Mouse (Mus musculus) megakaryocyte, adult 5-6 weeks (primary cell): ENCODE results near the gene Fut8. TPM values are rescaled to one million over a fixed set of nuclear protein-coding genes. Genes with fewer than 3 reads are reported as not detected.

ENCODE experiments used
- ATAC-seq: 2 replicates; pipeline ENCODE4 v1.8.0; 2016; ENCODE audit warnings: mild to moderate bottlenecking, inconsistent platforms; ENCODE audit not compliant: poor library complexity, severe bottlenecking
- total RNA-seq, 2 experiments: library from RNA; stranded (forward) in 1 of 2; stranded (reverse) in 1 of 2; fragments of 153-499, 151-499 nt in 1 of 2; fragments of 221-1000, 200-1000 nt in 1 of 2; gene quantifications; 2 replicates each; pipeline versions ENCODE4 v1.2.3 to v1.2.4; 2015 to 2017

Gene Fut8
- total RNA-seq, 2 experiments from 2014 or later = 46.2 to 53.9 TPM

GRCm38 (mm10) chr12:77302011-77302410 is 64.1 kb downstream of the Fut8 start:
- ATAC-seq = no peak

GRCm38 (mm10) chr12:77303367-77303766 is 65.4 kb downstream of the Fut8 start:
- no peak for ATAC-seq

GRCm38 (mm10) chr12:77305502-77305901 is 67.6 kb downstream of the Fut8 start:
- no peak for ATAC-seq

DNA sequence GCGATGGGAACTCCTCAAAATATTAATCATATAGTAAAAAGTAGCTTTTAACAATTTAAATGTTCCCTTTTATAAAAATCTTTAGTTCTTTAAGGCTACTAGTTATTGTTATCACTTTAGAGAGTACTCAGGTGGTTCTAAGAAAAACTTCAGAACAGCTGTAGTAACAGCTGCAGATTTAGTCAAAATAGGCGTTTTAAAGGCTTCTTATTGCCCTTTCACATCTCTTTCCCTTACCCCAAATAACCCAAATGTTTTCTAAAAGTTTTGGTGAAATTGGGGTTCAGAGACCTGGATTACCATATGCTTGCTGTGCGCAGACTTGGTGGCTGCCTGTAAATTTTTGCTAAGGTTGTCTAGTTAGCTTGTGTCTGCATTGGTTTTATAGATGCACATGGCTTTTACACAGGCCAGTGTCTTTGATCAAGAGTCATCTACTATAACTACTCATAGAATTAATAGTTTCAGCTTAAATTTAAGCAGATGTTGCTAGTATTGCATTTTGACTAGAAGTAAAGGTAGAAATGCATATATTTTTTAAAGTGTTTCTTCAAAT is 68.9 kb downstream of the Fut8 start:
- ATAC-seq = no peak

GRCm38 (mm10) chr12:77309507-77309906 is 71.6 kb downstream of the Fut8 start:
- no peak for ATAC-seq

DNA sequence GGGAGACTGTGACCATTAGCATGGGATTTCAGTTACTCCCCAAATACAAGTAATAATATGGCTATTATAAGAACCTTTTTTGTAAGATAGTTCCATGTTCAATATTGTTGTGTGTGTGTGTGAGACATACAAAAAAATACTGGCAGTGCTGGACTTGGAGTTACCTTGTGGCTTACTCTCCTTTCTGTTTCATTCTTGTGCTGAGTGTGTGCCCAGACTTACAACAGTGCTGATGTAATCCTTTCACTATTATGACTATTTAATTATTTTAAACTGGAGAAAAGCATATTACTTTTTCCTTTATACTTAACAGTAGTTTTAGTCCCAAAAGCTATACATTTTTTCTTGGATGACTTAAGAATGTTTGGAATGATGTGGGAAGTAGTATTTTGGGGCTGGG is 75.6 kb downstream of the Fut8 start:
- ATAC-seq = no peak

DNA sequence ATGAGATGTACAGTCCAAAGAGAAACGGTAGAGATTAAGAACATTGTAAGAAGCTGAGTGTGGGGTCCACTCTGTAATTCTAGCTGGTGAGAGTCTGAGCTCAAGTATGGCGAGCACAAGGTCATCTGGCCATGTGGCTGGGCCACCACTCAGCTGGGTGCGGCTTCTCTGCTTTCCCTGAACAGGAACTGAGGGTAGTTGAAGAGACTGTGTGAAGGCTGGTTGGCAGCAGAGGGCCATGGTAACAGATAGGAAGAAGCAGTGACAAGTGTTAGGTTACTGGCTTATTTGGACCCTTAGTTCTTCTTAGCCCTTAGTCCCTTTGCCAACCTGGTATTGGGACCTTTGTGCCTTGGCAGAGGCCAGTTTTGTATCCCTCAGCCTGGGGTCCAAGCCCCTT is 86.2 kb downstream of the Fut8 start:
- peak; percentile 43; the same call in 1 of the 2 replicates for ATAC-seq

DNA sequence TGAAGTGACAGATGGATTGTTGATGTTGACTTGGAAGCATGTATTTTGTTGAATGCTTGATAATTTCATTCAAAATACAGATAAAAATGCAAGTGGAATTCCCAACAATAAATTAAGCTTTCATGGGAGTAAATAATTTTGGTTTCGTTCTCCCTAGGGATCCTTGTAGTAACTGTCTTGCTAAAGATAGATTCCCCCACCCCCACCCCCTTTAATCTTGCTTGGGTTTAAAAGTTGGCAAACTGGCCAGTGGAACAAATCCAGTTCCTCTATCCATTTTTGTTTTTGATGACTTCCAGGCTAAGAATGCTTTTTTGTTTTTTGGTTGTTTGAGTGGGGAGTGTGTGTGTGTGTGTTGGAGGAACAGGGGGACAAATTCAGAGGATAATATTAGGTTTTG is 108.6 kb downstream of the Fut8 start:
- ATAC-seq = no peak

DNA sequence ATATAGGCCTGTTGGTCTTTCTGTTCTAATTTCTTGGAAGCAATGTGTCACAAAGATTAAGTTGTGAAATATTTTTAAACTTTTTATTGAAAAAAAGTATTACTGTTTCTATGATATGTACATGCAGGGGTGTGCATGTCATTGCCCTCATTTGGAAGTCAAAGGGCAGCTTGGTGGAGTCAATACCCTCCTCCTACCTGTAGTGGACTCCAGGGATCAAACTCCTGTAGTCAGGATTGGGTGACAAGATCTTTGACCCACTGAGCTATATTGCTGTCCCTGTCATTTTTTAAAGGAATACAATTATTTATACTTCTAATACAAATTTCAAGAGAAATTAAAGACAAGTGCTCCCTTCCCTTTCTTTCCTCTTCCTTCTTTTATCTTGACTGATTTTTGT is 111.6 kb downstream of the Fut8 start:
- ATAC-seq = no peak

DNA sequence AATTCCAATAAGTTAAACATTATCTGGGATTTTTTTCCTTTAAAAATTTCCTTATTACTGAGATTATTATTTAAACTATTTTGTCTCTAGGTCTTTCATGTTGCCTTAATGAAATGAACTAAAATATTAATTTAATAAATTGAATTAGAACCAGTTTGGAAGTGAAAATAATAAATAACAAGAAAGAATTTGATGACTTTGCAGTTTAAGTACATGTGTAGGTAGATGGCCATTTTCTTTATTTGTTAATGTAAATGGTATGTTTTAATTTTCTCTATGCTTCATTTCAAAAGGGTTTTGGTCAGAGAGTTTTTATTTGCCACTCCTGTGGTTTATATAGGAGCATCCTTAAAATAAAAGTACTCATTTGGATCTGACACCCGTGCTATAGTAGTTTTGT is 177.8 kb downstream of the Fut8 start:
- no peak for ATAC-seq

DNA sequence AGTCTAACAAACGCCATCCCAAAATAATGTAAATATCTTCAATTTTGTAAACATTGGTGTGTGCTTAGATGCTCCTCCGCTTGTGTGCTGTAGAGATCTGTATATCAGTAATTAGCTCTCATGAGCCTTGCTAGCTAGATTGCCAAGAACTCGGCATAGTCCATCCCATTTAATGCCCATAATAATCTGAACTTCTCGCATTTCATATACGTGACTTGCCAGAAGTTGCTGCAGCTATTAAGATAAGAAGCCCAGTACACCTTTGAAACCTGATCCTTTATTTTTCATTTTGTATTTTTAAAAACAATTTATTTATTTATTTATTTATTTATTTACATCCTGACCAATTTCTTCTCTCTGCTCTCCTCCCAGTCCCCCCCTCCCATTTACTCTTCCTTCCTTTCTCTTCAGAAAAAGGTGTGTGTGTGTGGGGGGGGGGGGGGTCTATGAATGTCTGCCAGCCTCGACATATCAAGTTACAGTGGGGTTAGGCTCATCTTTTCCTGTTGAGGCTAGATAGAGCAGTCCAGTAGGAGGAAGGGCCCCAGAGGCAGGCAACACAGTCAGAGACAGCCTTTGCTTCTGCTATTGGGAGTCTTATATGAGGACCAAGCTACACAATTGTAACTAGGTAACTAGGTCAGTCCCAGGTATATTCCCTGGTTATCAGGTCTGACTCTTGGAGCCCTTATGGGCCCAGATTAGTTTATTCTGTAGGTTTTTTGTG is 183.9 kb downstream of the Fut8 start:
- no peak for ATAC-seq

DNA sequence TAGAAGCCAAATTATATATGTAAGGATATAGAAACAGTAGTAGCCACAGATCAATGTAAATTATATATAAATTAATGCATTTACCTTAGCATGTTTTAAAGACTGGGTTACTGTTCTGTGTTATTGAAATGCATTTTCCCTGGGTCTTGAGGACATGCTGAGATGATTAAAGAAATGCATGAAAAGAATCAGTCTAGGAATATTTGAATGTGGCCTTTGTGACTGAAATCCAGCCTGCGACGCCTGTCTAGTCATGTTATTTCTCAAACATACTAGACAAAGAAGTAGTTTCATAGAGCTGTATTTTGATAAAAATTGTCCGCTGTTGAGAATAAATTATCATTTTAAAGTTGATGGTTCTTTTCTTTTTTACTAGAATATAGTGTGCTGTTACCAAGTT is 188.2 kb downstream of the Fut8 start:
- ATAC-seq = no peak

DNA sequence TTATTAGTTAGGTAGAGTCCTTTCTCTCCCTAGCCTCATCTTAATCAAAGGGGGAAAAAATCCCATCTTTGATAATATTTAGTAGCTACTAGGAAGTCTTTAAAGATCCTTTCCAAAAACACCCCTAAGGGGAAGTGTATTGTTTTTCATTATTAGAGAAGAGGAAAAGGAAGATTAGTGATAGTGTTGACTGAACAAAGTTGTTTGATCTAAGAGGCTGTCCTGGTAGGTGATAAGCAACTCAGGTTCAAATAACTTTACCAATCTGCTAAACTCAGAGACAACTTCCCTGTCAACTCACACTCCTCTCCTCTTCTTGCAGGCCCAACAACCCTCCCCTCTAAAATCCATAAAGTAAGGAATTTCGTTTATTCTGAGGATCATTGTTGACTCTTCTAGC is 190.2 kb downstream of the Fut8 start:
- ATAC-seq = no peak

- ATAC-seq = no peak
Observed at GRCm38 (mm10) chr12:77429381-77429780, 191.5 kb downstream of the Fut8 start.

- ATAC-seq = no peak
Observed at GRCm38 (mm10) chr12:77436733-77437132, 198.8 kb downstream of the Fut8 start.

DNA sequence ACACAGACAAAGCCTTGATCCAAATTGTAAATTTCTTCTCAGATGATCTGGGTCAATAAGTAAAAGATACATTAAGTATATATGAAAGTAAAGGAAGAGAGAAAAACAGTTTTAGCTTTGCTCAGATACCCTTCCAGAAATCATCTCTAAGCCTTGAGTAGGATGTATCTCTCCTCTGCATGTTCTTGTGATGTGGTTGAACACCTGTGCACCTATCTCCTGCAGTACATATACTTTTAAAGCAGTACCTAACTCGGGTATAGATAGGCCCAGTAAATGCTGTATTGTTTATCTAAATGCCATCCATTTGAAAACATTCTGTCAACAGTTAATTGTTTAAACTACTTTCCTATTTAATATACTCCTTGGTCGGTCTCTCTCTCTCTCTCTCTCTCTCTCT is 212.9 kb downstream of the Fut8 start:
- ATAC-seq = no peak

- no peak for ATAC-seq
Observed at GRCm38 (mm10) chr12:77466178-77466577, 228.3 kb downstream of the Fut8 start.

DNA sequence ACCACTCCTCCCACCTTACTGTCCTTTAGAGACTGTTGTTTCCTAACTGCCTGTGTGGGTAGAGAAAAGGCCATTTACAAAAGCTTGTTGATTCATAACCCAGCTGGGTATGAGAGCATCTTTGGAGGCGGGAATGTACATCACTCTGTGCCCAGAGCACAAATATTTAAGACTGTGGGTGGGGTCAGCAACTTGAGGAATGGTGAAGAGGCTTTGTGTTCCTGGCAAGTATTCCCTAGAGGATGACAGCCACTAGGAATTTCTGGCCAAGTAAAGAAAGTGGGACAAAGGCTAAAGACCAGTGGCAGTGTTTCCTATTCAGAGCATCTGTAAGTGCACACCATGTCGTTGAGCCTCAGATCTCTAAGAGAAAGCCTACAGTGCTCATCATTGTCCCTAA is 242.0 kb downstream of the Fut8 start:
- no peak for ATAC-seq

- peak; percentile 74 for ATAC-seq
Observed at GRCm38 (mm10) chr12:77481153-77481552, 243.2 kb downstream of the Fut8 start.

DNA sequence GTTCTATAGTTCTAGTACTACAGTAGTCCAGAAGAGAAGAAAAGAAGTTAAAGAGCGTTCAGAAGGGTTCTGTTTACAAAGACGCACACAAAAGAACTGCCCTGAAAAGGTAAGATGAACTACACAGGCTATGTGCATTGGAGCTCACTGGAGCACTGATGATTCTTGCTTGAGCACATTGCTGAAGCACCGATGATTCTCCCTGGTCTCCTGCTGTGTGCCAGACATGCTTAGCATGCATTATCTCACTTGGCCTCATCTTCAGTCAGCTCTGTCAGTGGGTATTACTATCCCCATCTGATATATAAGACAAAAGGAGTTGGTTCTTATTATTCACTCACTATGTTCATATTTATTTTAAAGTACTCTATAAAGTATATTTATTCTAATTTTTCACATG is 243.9 kb downstream of the Fut8 start:
- ATAC-seq = no peak

- ATAC-seq = no peak
Observed at GRCm38 (mm10) chr12:77483180-77483855, 245.4 kb downstream of the Fut8 start.

- peak; percentile 14; the same call in 1 of the 2 replicates for ATAC-seq
Observed at GRCm38 (mm10) chr12:77484761-77485160, 246.8 kb downstream of the Fut8 start.
